Mouse (Mus musculus) MEL (cell line): ENCODE measurements around the gene Tmem91. TPM values are rescaled to one million over a fixed set of nuclear protein-coding genes. Genes with fewer than 3 reads are reported as not detected.

Source experiments
- DNase-seq: peaks from one replicate; pipeline ENCODE4 v3.0.0; 2011; ENCODE audit warnings: low read depth, low spot score
- H3K27ac ChIP-seq: 2 replicates; pipeline ENCODE4 v1.5.1; 2012; ENCODE audit warnings: low read depth, mild to moderate bottlenecking, control low read depth, low read length, moderate library complexity; ENCODE audit not compliant: control insufficient read depth
- H3K27me3 ChIP-seq, 2 experiments: fragments of 150-350 bp in 1 of 2; sonication (generic) in 1 of 2; 2 replicates each; pipeline ENCODE4 v1.6.1; 2012; ENCODE audit warnings: low read length in 2 of 2, mild to moderate bottlenecking in 2 of 2, improper control_type of control experiment in 1 of 2, moderate library complexity in 1 of 2; ENCODE audit not compliant: insufficient read depth in 2 of 2, control insufficient read depth in 1 of 2
- H3K36me3 ChIP-seq, 2 experiments: 2 replicates each; pipeline ENCODE4 v1.6.1; 2012 to 2014; ENCODE audit warnings: low read length in 2 of 2, improper control_type of control experiment in 1 of 2, inconsistent platforms in 1 of 2, mild to moderate bottlenecking in 1 of 2; ENCODE audit not compliant: insufficient read depth in 2 of 2, control insufficient read depth in 1 of 2
- H3K4me1 ChIP-seq, 2 experiments: fragments of 150-350 bp in 1 of 2; sonication (generic) in 1 of 2; 2 replicates each; pipeline ENCODE4 v1.6.1; 2012; ENCODE audit warnings: low read length in 2 of 2, improper control_type of control experiment in 1 of 2, mild to moderate bottlenecking in 1 of 2; ENCODE audit not compliant: insufficient read depth in 2 of 2, control insufficient read depth in 1 of 2
- H3K4me3 ChIP-seq, 2 experiments: fragments of 150-350 bp in 1 of 2; sonication (generic) in 1 of 2; 2 replicates each; pipeline ENCODE4 v1.5.1; 2012; ENCODE audit warnings: low read depth in 2 of 2, low read length in 2 of 2, mild to moderate bottlenecking in 2 of 2, moderate library complexity in 2 of 2, control low read depth in 1 of 2, improper control_type of control experiment in 1 of 2; ENCODE audit not compliant: control insufficient read depth in 1 of 2, insufficient read depth in 1 of 2
- H3K79me2 ChIP-seq: 2 replicates; pipeline ENCODE4 v1.6.1; 2012; ENCODE audit warnings: mild to moderate bottlenecking, low read length, moderate library complexity; ENCODE audit not compliant: control insufficient read depth, poor library complexity, insufficient read depth
- H3K9ac ChIP-seq: 2 replicates; pipeline ENCODE4 v1.6.1; 2012; ENCODE audit warnings: low read depth, mild to moderate bottlenecking, control low read depth, low read length, moderate library complexity; ENCODE audit not compliant: control insufficient read depth, poor library complexity, severe bottlenecking
- H3K9me3 ChIP-seq: fragments of 150-350 bp; sonication (generic); replicated peaks from 2 replicates; pipeline ENCODE4 v1.6.1; 2012; ENCODE audit warnings: mild to moderate bottlenecking, low read length, improper control_type of control experiment, moderate library complexity; ENCODE audit not compliant: insufficient read depth
- BHLHE40 ChIP-seq: IDR thresholded peaks from 2 replicates; pipeline ENCODE4 v1.6.1; 2012; ENCODE audit warnings: low read depth, mild to moderate bottlenecking, inconsistent platforms, low read length, improper control_type of control experiment, borderline replicate concordance
- EP300 ChIP-seq, 2 experiments: IDR thresholded peaks; 2 replicates each; pipeline ENCODE4 v1.6.1; 2011; ENCODE audit warnings: improper control_type of control experiment in 2 of 2, low read length in 2 of 2, low read depth in 1 of 2, mild to moderate bottlenecking in 1 of 2
- ETS1 ChIP-seq: IDR thresholded peaks from 2 replicates; pipeline ENCODE4 v1.6.1; 2012; ENCODE audit warnings: low read depth, mild to moderate bottlenecking, inconsistent platforms, low read length, improper control_type of control experiment, moderate library complexity
- GABPA ChIP-seq: IDR thresholded peaks from 2 replicates; pipeline ENCODE4 v1.6.1; 2012; ENCODE audit warnings: low read depth, mild to moderate bottlenecking, inconsistent platforms, low read length, improper control_type of control experiment, moderate library complexity
- GATA1 ChIP-seq: IDR thresholded peaks from 2 replicates; pipeline ENCODE4 v1.6.1; 2011; ENCODE audit warnings: low read depth, low read length, improper control_type of control experiment
- JUND ChIP-seq: IDR thresholded peaks from 2 replicates; pipeline ENCODE4 v1.6.1; 2011; ENCODE audit warnings: low read depth, mild to moderate bottlenecking, improper control_type of control experiment, low read length
- KAT2A ChIP-seq: conservative IDR thresholded peaks from 2 replicates; pipeline ENCODE4 v1.6.1; 2012; ENCODE audit warnings: low read depth, low read length, improper control_type of control experiment, inconsistent platforms
- MAFK ChIP-seq: IDR thresholded peaks from 2 replicates; pipeline ENCODE4 v1.6.1; 2011; ENCODE audit warnings: low read depth, mild to moderate bottlenecking, low read length, improper control_type of control experiment, borderline replicate concordance
- MAZ ChIP-seq: IDR thresholded peaks from 2 replicates; pipeline ENCODE4 v1.6.1; 2012; ENCODE audit warnings: low read depth, mild to moderate bottlenecking, inconsistent platforms, low read length, improper control_type of control experiment
- MEF2A ChIP-seq: IDR thresholded peaks from 2 replicates; pipeline ENCODE4 v1.6.1; 2014; ENCODE audit warnings: low read depth, mild to moderate bottlenecking, inconsistent platforms, low read length, improper control_type of control experiment; ENCODE audit not compliant: poor library complexity, insufficient replicate concordance, severe bottlenecking; ENCODE audit errors: extremely low read depth
- MXI1 ChIP-seq: IDR thresholded peaks from 2 replicates; pipeline ENCODE4 v1.6.1; 2011; ENCODE audit warnings: mild to moderate bottlenecking, low read depth, low read length, improper control_type of control experiment
- MYB ChIP-seq: IDR thresholded peaks from 2 replicates; pipeline ENCODE4 v1.6.1; 2011; ENCODE audit warnings: mild to moderate bottlenecking, low read depth, low read length, improper control_type of control experiment
- MYC ChIP-seq: IDR thresholded peaks from 2 replicates; pipeline ENCODE4 v1.6.1; 2011; ENCODE audit warnings: low read depth, mild to moderate bottlenecking, low read length, improper control_type of control experiment, moderate library complexity
- NRF1 ChIP-seq: IDR thresholded peaks from 2 replicates; pipeline ENCODE4 v1.6.1; 2014; ENCODE audit warnings: low read depth, mild to moderate bottlenecking, inconsistent platforms, low read length, improper control_type of control experiment, moderate library complexity; ENCODE audit not compliant: poor library complexity, insufficient read depth, severe bottlenecking
- POLR2A ChIP-seq, 2 experiments: IDR thresholded peaks; 2 replicates each; pipeline ENCODE4 v1.6.1; 2011 to 2012; ENCODE audit warnings: low read length in 2 of 2, mild to moderate bottlenecking in 2 of 2, control low read depth in 1 of 2, improper control_type of control experiment in 1 of 2, low read depth in 1 of 2, moderate library complexity in 1 of 2; ENCODE audit not compliant: control insufficient read depth in 1 of 2, insufficient read depth in 1 of 2, poor library complexity in 1 of 2
- POLR2AphosphoS2 ChIP-seq: IDR thresholded peaks from 2 replicates; pipeline ENCODE4 v1.6.1; 2011; ENCODE audit warnings: low read length, improper control_type of control experiment
- POLR2AphosphoS5 ChIP-seq: IDR thresholded peaks from 2 replicates; pipeline ENCODE4 v1.6.1; 2012; ENCODE audit warnings: low read depth, borderline replicate concordance, mild to moderate bottlenecking, inconsistent platforms, low read length, moderate library complexity, mixed read lengths
- RAD21 ChIP-seq: IDR thresholded peaks from 2 replicates; pipeline ENCODE4 v1.6.1; 2011; ENCODE audit warnings: mild to moderate bottlenecking, low read depth, low read length, improper control_type of control experiment
- SMC3 ChIP-seq: IDR thresholded peaks from 2 replicates; pipeline ENCODE4 v1.6.1; 2011; ENCODE audit warnings: low read depth, low read length, improper control_type of control experiment
- TAL1 ChIP-seq: IDR thresholded peaks from 2 replicates; pipeline ENCODE4 v1.6.1; 2012; ENCODE audit warnings: mild to moderate bottlenecking, inconsistent platforms, low read length, moderate library complexity, mixed read lengths
- TBP ChIP-seq: IDR thresholded peaks from 2 replicates; pipeline ENCODE4 v1.8.0; 2011; ENCODE audit warnings: low read depth, low read length, improper control_type of control experiment
- UBTF ChIP-seq: IDR thresholded peaks from 2 replicates; pipeline ENCODE4 v1.6.1; 2012; ENCODE audit warnings: low read depth, mild to moderate bottlenecking, inconsistent platforms, low read length, improper control_type of control experiment, moderate library complexity, borderline replicate concordance; ENCODE audit not compliant: insufficient read depth
- USF1 ChIP-seq: IDR thresholded peaks from 2 replicates; pipeline ENCODE4 v1.6.1; 2014; ENCODE audit warnings: low read depth, mild to moderate bottlenecking, inconsistent platforms, low read length, improper control_type of control experiment, moderate library complexity
- ZC3H11A ChIP-seq: IDR thresholded peaks from 2 replicates; pipeline ENCODE4 v1.6.1; 2012; ENCODE audit warnings: low read depth, mild to moderate bottlenecking, inconsistent platforms, low read length, improper control_type of control experiment
- ZKSCAN1 ChIP-seq: IDR thresholded peaks from 2 replicates; pipeline ENCODE4 v1.6.1; 2012; ENCODE audit warnings: low read depth, mild to moderate bottlenecking, inconsistent platforms, low read length, improper control_type of control experiment, moderate library complexity
- ZNF384 ChIP-seq: IDR thresholded peaks from 2 replicates; pipeline ENCODE4 v1.6.1; 2012; ENCODE audit warnings: low read depth, mild to moderate bottlenecking, inconsistent platforms, low read length, improper control_type of control experiment
- polyA plus RNA-seq, 2 experiments: library from polyadenylated mRNA; stranded (reverse) in 1 of 2; unstranded in 1 of 2; fragments of >175 nt in 1 of 2; fragments of >200 nt in 1 of 2; gene quantifications; 2 replicates each; pipeline versions ENCODE4 v1.2.1 to v1.2.4; 2012; ENCODE audit warnings: low replicate concordance in 2 of 2, low read depth in 1 of 2; ENCODE audit not compliant: insufficient read length in 2 of 2, insufficient read depth in 1 of 2, missing spikeins in 1 of 2
- total RNA-seq: library from RNA; depleted of rRNA; stranded (reverse); fragments of 300-350 nt; gene quantifications from 2 replicates; pipeline ENCODE4 v1.2.3, GENCODE M21; 2012

Tmem91 gene
- total and polyA plus RNA-seq, 3 experiments, result 0.89 to 3.3 TPM; not detected in 1

DNA sequence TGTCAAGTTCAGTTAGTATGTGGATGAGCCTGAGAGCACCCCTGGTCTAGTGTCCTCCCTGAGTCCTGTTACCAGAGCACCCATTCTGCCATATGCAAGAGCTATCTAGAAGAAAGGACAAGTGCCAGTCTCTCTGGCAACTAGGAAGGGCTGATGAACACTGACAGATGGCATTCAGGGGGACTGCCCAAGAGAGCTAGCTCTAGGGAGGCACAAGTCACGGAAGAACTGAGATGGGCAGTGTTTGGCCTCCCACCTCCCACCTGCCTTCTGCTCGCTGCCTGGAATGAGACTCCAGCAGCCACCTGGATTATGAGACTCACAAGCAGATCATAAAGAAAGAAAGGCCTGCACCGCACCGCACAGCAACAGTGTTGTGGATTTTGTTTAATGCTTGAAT lies 35.2 kb downstream of the Tmem91 start:
- Histone ChIP-seq H3K27me3 (no peaks in the 10 kb centered on the region), H3K36me3 (no peaks in the 10 kb centered on the region), H3K9ac (no peak overlapping the region), H3K4me1 (no peaks in the 10 kb centered on the region; a peak in 1 of 4 replicates), H3K4me3 (no peak overlapping the region), H3K9me3 (no peaks in the 10 kb centered on the region), H3K79me2 (no peaks in the 10 kb centered on the region), H3K27ac (no peak overlapping the region)
- DNase-seq, result no peak
- TF ChIP-seq TBP, result no peak
- no peak for TF ChIP-seq POLR2AphosphoS5
- TF ChIP-seq UBTF, result no peak
- TF ChIP-seq MXI1, result no peak
- no peak for TF ChIP-seq ETS1
- no peak for TF ChIP-seq SMC3
- TF ChIP-seq GABPA, result no peak
- TF ChIP-seq EP300 (IDR thresholded peaks at IDR 0.05; ENCODE audit: low read depth in 1 of 2, low read length in 2 of 2), result no peak
- TF ChIP-seq MYB, result no peak
- TF ChIP-seq ZC3H11A, result no peak
- TF ChIP-seq RAD21, result no peak
- TF ChIP-seq ZNF384, result no peak
- TF ChIP-seq ZKSCAN1, result no peak
- TF ChIP-seq POLR2AphosphoS2, result no peak
- TF ChIP-seq USF1, result no peak
- TF ChIP-seq TAL1, result no peak
- no peak for TF ChIP-seq BHLHE40
- no peak for TF ChIP-seq NRF1
- TF ChIP-seq JUND, result no peak
- no peak for TF ChIP-seq KAT2A

- Histone ChIP-seq H3K9me3 (no peaks in the 10 kb centered on the region), H3K4me1 (no peaks in the 10 kb centered on the region)
- TF ChIP-seq MXI1, result no peak
- no peak for TF ChIP-seq ZC3H11A
- no peak for TF ChIP-seq POLR2A (IDR thresholded peaks at IDR 0.05; ENCODE audit: control insufficient read depth in 1 of 2, insufficient read depth in 1 of 2, low read depth in 1 of 2, low read length in 2 of 2, poor library complexity in 1 of 2)
- TF ChIP-seq MAZ, result no peak
- no peak for TF ChIP-seq SMC3
- TF ChIP-seq MEF2A, result no peak
- TF ChIP-seq ZNF384, result no peak
- no peak for TF ChIP-seq GATA1
- TF ChIP-seq POLR2AphosphoS5, result no peak
- no peak for TF ChIP-seq GABPA
- TF ChIP-seq MYC, result no peak
- no peak for TF ChIP-seq MAFK
- TF ChIP-seq, all 39 proteins: peak for 0
- DNase-seq, result no peak
- no peaks in the 10 kb centered on the region for H3K36me3 ChIP-seq
- no peaks in the 10 kb centered on the region for H3K79me2 ChIP-seq
- H3K9ac ChIP-seq, result no peak overlapping the region
- no peak overlapping the region for H3K27ac ChIP-seq
- H3K4me3 ChIP-seq, result no peak overlapping the region
- H3K27me3 ChIP-seq, result no peaks in the 10 kb centered on the region
Observed at GRCm38 (mm10) chr7:25637099-25637498, 37.9 kb downstream of the Tmem91 start.
